Mouse (Mus musculus): ENCODE results near the gene Urad.

The Urad gene

GRCm38 (mm10) chr5:147299255-147300000 lies 22.8 kb downstream of the Urad start:
- peak; percentile 21 for DNase-seq

- DNase-seq, result no peak
Observed at GRCm38 (mm10) chr5:147297249-147297648, 25.0 kb downstream of the Urad start.

- DNase-seq, result no peak
Observed at GRCm38 (mm10) chr5:147294121-147294520, 28.1 kb downstream of the Urad start.

- DNase-seq, result peak; percentile 31
Observed at GRCm38 (mm10) chr5:147293127-147293910, 28.9 kb downstream of the Urad start.

- DNase-seq, result no peak
Observed at GRCm38 (mm10) chr5:147292506-147293120, 29.6 kb downstream of the Urad start.

GRCm38 (mm10) chr5:147291764-147292505 lies 30.3 kb downstream of the Urad start:
- DNase-seq, result no peak

- DNase-seq, result no peak
Observed at GRCm38 (mm10) chr5:147284365-147284764, 37.9 kb downstream of the Urad start.

- no peak for DNase-seq
Observed at GRCm38 (mm10) chr5:147277547-147277925, 44.7 kb downstream of the Urad start.

- no peak for DNase-seq
Observed at GRCm38 (mm10) chr5:147276701-147277546, 45.3 kb downstream of the Urad start.

GRCm38 (mm10) chr5:147275761-147276160 lies 46.5 kb downstream of the Urad start:
- no peak for DNase-seq

GRCm38 (mm10) chr5:147274174-147275141 lies 47.8 kb downstream of the Urad start:
- no peak for DNase-seq

- no peak for DNase-seq
Observed at GRCm38 (mm10) chr5:147272808-147273345, 49.4 kb downstream of the Urad start.

GRCm38 (mm10) chr5:147272046-147272807 lies 50.0 kb downstream of the Urad start:
- no peak for DNase-seq

GRCm38 (mm10) chr5:147270673-147271655 lies 51.3 kb downstream of the Urad start:
- DNase-seq, result no peak

- DNase-seq, result no peak
Observed at GRCm38 (mm10) chr5:147269926-147270672, 52.1 kb downstream of the Urad start, which contains the start of gene Pdx1. Gene Pdx1 (plus strand): TSS chr5:147269959.

- no peak for DNase-seq
Observed at GRCm38 (mm10) chr5:147269371-147269770, 52.9 kb downstream of the Urad start.

GRCm38 (mm10) chr5:147268728-147269127 lies 53.5 kb downstream of the Urad start:
- no peak for DNase-seq

- no peak for DNase-seq
Observed at GRCm38 (mm10) chr5:147267434-147267833, 54.8 kb downstream of the Urad start.

All from kidney, adult 11 months (tissue).